ENCODE assay signal across 36 mouse cellular contexts in genomic region chr6:124737040-124737439, GRCm38 (mm10). TPM values are rescaled to one million over a fixed set of nuclear protein-coding genes. Genes with fewer than 3 reads are reported as not detected.
"Had no signal": no experiment of that assay in that cellular context is flagged by ENCODE, and none has a peak within 500 bp of the region (broad histone marks: within the 10 kb centered on the region; RNA-seq: fewer than 3 reads in every experiment).

No protein-coding gene starts in this region.

- H3K9me3 ChIP-seq: heart, embryonic 10.5 days; heart, embryonic 12.5 days; hindbrain, embryonic 10.5 days; hindbrain, embryonic 12.5 days; intestine, embryonic 15.5 days; limb, embryonic 10.5 days; limb, embryonic 12.5 days; liver, embryonic 13.5 days had no signal

- H3K4me3 ChIP-seq: gastrocnemius, adult 2 months; heart, embryonic 10.5 days; heart, embryonic 12.5 days; hindbrain, embryonic 10.5 days; hindbrain, embryonic 12.5 days; intestine, embryonic 15.5 days; layer of hippocampus, adult 2 months; limb, embryonic 10.5 days; limb, embryonic 12.5 days; liver, embryonic 13.5 days had no signal

- H3K4me2 ChIP-seq: heart, embryonic 12.5 days; hindbrain, embryonic 12.5 days; hindbrain, embryonic 14.5 days; limb, embryonic 12.5 days; liver, embryonic 11.5 days; liver, embryonic 13.5 days had no signal

- H3K9ac ChIP-seq: heart, embryonic 12.5 days; hindbrain, embryonic 12.5 days; hindbrain, embryonic 14.5 days; intestine, embryonic 15.5 days; limb, embryonic 12.5 days had no signal

- H3K36me3 ChIP-seq: heart, embryonic 10.5 days; hindbrain, embryonic 10.5 days; hindbrain, embryonic 12.5 days; intestine, embryonic 15.5 days; liver, embryonic 13.5 days had no signal

- DNase-seq: gastrocnemius, adult 2 months; gastrocnemius, postnatal 10 days; gastrocnemius, postnatal 25 days; heart, adult 18-20 months; heart, postnatal 10 days; heart, postnatal 4 days; kidney, adult 18-20 months; kidney, adult 8-10 months; kidney, postnatal 10 days; kidney, postnatal 25 days; kidney, postnatal 4 days; liver; liver, embryonic 13.5 days had no signal

- H3K27me3 ChIP-seq: heart, embryonic 12.5 days; hindbrain, embryonic 12.5 days; intestine, embryonic 15.5 days; limb, embryonic 12.5 days; liver, embryonic 13.5 days had no signal

- H3K27ac ChIP-seq: gastrocnemius, adult 2 months; heart, embryonic 10.5 days; hindbrain, embryonic 10.5 days; hindbrain, embryonic 12.5 days; hindbrain, embryonic 14.5 days; layer of hippocampus, adult 2 months; limb, embryonic 10.5 days; limb, embryonic 12.5 days; liver, embryonic 13.5 days had no signal

- ATAC-seq: hindbrain, embryonic 16.5 days; inflammation-experienced regulatory T-cells, adult 6 months; intestine, embryonic 15.5 days; intestine, postnatal 0 days had no signal

RNA-seq across cellular contexts. Expression of gene Gm45234, which starts 18.8 kb away (rescaled TPM):
- total RNA-seq: gastrocnemius, adult 2 months; gastrocnemius, postnatal 10 days; granulocyte monocyte progenitor cell, adult 5-6 weeks; heart, adult 18-20 months; layer of hippocampus, adult 2 months; left cerebral cortex, adult 8-10 months; left cerebral cortex, postnatal 14 days; left cerebral cortex, postnatal 36 days had no signal
- polyA plus RNA-seq: frontal cortex, adult 2 months; heart, embryonic 10.5 days; heart, embryonic 12.5 days; heart, embryonic 14.5 days; heart, embryonic 16.5 days; hindbrain, embryonic 10.5 days; hindbrain, embryonic 12.5 days; hindbrain, embryonic 14.5 days; hindbrain, embryonic 16.5 days; inflammation-experienced regulatory T-cells, adult 6 months; intestine, embryonic 15.5 days; intestine, postnatal 0 days; kidney, embryonic 14.5 days; kidney, embryonic 16.5 days; limb, embryonic 10.5 days; limb, embryonic 12.5 days; limb, embryonic 14.5 days; liver, embryonic 13.5 days had no signal
